Mouse (Mus musculus) megakaryocyte, embryonic 14.5 days (primary cell): ENCODE measurements at regions not wholly inside any gene's neighbourhood (a gene's known extent, or its start where the extent isn't known, plus 50 kb on each side); places are given as distances from the start of the nearest gene placed in this dataset.

Experiments used
- FLI1 ChIP-seq: IDR thresholded peaks from 2 replicates; pipeline ENCODE4 v1.6.1; 2012; ENCODE audit warnings: low read length, inconsistent platforms, mixed read lengths
- GATA1 ChIP-seq: IDR thresholded peaks from 3 replicates; pipeline ENCODE4 v1.6.1; 2012; ENCODE audit warnings: mixed read lengths, low read length, inconsistent platforms, borderline replicate concordance

DNA sequence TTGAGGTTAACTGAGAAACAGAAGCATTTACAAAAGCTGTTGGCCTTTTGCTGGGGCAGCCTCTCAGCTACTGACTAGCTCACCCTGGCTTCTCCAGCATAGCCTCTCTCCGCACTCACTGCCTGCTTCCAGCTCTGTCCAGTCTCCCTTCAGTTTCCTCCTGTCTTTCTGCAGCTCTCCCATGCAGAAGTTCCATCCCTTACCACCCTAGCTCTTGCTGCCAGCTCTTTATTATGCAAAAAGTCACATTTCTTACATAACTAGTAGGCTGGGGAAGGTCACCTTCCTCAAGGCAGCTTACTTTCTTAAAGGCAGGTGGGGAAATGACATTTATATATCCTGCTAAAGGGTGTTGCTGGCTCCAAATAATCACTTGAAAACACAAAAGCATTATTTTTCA is 91.1 kb upstream of the Prok2 start:
- TF ChIP-seq GATA1 (no peak), FLI1 (no peak)
